Mouse (Mus musculus): Measurements from ENCODE around the gene Oard1. TPM values are rescaled to one million over a fixed set of nuclear protein-coding genes. Genes with fewer than 3 reads are reported as not detected.

The Oard1 gene
- polyA plus RNA-seq, 1 experiment from 2014 or later: 73.6 TPM

- peaks cover 48% of the 10 kb centered on the region for H3K36me3 ChIP-seq (ENCODE audit: control insufficient read depth, insufficient read depth, low read length)
- H3K9me3 ChIP-seq (replicated peaks; ENCODE audit: control insufficient read depth, low read length): no peaks in the 10 kb centered on the region
- no peak overlapping the region for H3K4me2 ChIP-seq (ENCODE audit: low read length)
- no peak overlapping the region for H3K9ac ChIP-seq (ENCODE audit: low read length)
- no peak overlapping the region for H3K27ac ChIP-seq (ENCODE audit: low read depth, low read length)
- peak; percentile 74 for ATAC-seq
- H3K4me3 ChIP-seq (ENCODE audit: low read depth, low read length): no peak overlapping the region
- peaks cover under 1% of the 10 kb centered on the region; the same call in 1 of the 2 replicates for H3K4me1 ChIP-seq (ENCODE audit: control insufficient read depth, insufficient read depth, low read length)
- WGBS: 90% methylated on average over 14 of the region's 14 CpGs
- no peaks in the 10 kb centered on the region for H3K27me3 ChIP-seq (replicated peaks; ENCODE audit: control insufficient read depth, insufficient read depth, low read length)
- peak; percentile 86 for DNase-seq (ENCODE audit: low spot score)
Measured at GRCm38 (mm10) chr17:48416425-48417195, 6.8 kb downstream of the Oard1 start.

GRCm38 (mm10) chr17:48417521-48417920, 7.7 kb downstream of the Oard1 start:
- H3K27ac ChIP-seq (ENCODE audit: low read depth, low read length): no peak overlapping the region
- H3K9me3 ChIP-seq (replicated peaks; ENCODE audit: control insufficient read depth, low read length): no peaks in the 10 kb centered on the region
- H3K36me3 ChIP-seq (ENCODE audit: control insufficient read depth, insufficient read depth, low read length): peaks cover 43% of the 10 kb centered on the region
- DNase-seq (ENCODE audit: low spot score) (no peak), ATAC-seq (no peak)
- H3K4me1 ChIP-seq (ENCODE audit: control insufficient read depth, insufficient read depth, low read length): no peaks in the 10 kb centered on the region
- 90% methylated on average over 6 of the region's 6 CpGs for WGBS
- no peaks in the 10 kb centered on the region for H3K27me3 ChIP-seq (replicated peaks; ENCODE audit: control insufficient read depth, insufficient read depth, low read length)
- no peak overlapping the region for H3K4me3 ChIP-seq (ENCODE audit: low read depth, low read length)
- no peak overlapping the region for H3K4me2 ChIP-seq (ENCODE audit: low read length)
- H3K9ac ChIP-seq (ENCODE audit: low read length): no peak overlapping the region

GRCm38 (mm10) chr17:48418174-48418573, 8.4 kb downstream of the Oard1 start:
- Histone ChIP-seq H3K4me1 (ENCODE audit: control insufficient read depth, insufficient read depth, low read length) (no peaks in the 10 kb centered on the region), H3K4me3 (ENCODE audit: low read depth, low read length) (no peak overlapping the region), H3K4me2 (ENCODE audit: low read length) (no peak overlapping the region), H3K9me3 (replicated peaks; ENCODE audit: control insufficient read depth, low read length) (no peaks in the 10 kb centered on the region), H3K27me3 (replicated peaks; ENCODE audit: control insufficient read depth, insufficient read depth, low read length) (no peaks in the 10 kb centered on the region), H3K9ac (ENCODE audit: low read length) (no peak overlapping the region), H3K27ac (ENCODE audit: low read depth, low read length) (no peak overlapping the region), H3K36me3 (ENCODE audit: control insufficient read depth, insufficient read depth, low read length) (peaks cover 42% of the 10 kb centered on the region)
- ATAC-seq (no peak), DNase-seq (ENCODE audit: low spot score) (no peak)
- WGBS: 90% methylated on average over 7 of the region's 7 CpGs

GRCm38 (mm10) chr17:48418781-48419180, 9.0 kb downstream of the Oard1 start:
- Histone ChIP-seq H3K27me3 (replicated peaks; ENCODE audit: control insufficient read depth, insufficient read depth, low read length) (no peaks in the 10 kb centered on the region), H3K9me3 (replicated peaks; ENCODE audit: control insufficient read depth, low read length) (no peaks in the 10 kb centered on the region), H3K4me3 (ENCODE audit: low read depth, low read length) (no peak overlapping the region), H3K27ac (ENCODE audit: low read depth, low read length) (no peak overlapping the region), H3K4me2 (ENCODE audit: low read length) (no peak overlapping the region), H3K36me3 (ENCODE audit: control insufficient read depth, insufficient read depth, low read length) (peaks cover 42% of the 10 kb centered on the region), H3K9ac (ENCODE audit: low read length) (no peak overlapping the region), H3K4me1 (ENCODE audit: control insufficient read depth, insufficient read depth, low read length) (no peaks in the 10 kb centered on the region)
- WGBS: 85% methylated on average over 1 of the region's 1 CpGs
- ATAC-seq (no peak), DNase-seq (ENCODE audit: low spot score) (no peak)

- Histone ChIP-seq H3K27me3 (replicated peaks; ENCODE audit: control insufficient read depth, insufficient read depth, low read length) (no peaks in the 10 kb centered on the region), H3K4me1 (ENCODE audit: control insufficient read depth, insufficient read depth, low read length) (no peaks in the 10 kb centered on the region), H3K4me2 (ENCODE audit: low read length) (no peak overlapping the region), H3K9me3 (replicated peaks; ENCODE audit: control insufficient read depth, low read length) (no peaks in the 10 kb centered on the region), H3K9ac (ENCODE audit: low read length) (no peak overlapping the region), H3K27ac (ENCODE audit: low read depth, low read length) (no peak overlapping the region), H3K36me3 (ENCODE audit: control insufficient read depth, insufficient read depth, low read length) (peaks cover 37% of the 10 kb centered on the region), H3K4me3 (ENCODE audit: low read depth, low read length) (no peak overlapping the region)
- DNase-seq (ENCODE audit: low spot score) (no peak), ATAC-seq (no peak)
- 49% methylated on average over 2 of the region's 2 CpGs for WGBS
Measured at GRCm38 (mm10) chr17:48419571-48419970, 9.8 kb downstream of the Oard1 start.

- DNase-seq (ENCODE audit: low spot score) (no peak), ATAC-seq (no peak)
- Histone ChIP-seq H3K4me3 (ENCODE audit: low read depth, low read length) (no peak overlapping the region), H3K9me3 (replicated peaks; ENCODE audit: control insufficient read depth, low read length) (no peaks in the 10 kb centered on the region), H3K27me3 (replicated peaks; ENCODE audit: control insufficient read depth, insufficient read depth, low read length) (no peaks in the 10 kb centered on the region), H3K36me3 (ENCODE audit: control insufficient read depth, insufficient read depth, low read length) (no peaks in the 10 kb centered on the region), H3K4me2 (ENCODE audit: low read length) (no peak overlapping the region), H3K9ac (ENCODE audit: low read length) (no peak overlapping the region), H3K4me1 (ENCODE audit: control insufficient read depth, insufficient read depth, low read length) (peaks cover 6% of the 10 kb centered on the region; the same call in 1 of the 2 replicates), H3K27ac (ENCODE audit: low read depth, low read length) (no peak overlapping the region)
- 71% methylated on average over 9 of the region's 9 CpGs for WGBS
Measured at GRCm38 (mm10) chr17:48424237-48424636, 14.4 kb downstream of the Oard1 start.

- no peaks in the 10 kb centered on the region for H3K9me3 ChIP-seq (replicated peaks; ENCODE audit: control insufficient read depth, low read length)
- no peaks in the 10 kb centered on the region for H3K36me3 ChIP-seq (ENCODE audit: control insufficient read depth, insufficient read depth, low read length)
- peak; percentile 24 for DNase-seq (ENCODE audit: low spot score)
- no peak overlapping the region for H3K4me2 ChIP-seq (ENCODE audit: low read length)
- no peak overlapping the region for H3K4me3 ChIP-seq (ENCODE audit: low read depth, low read length)
- peaks cover 6% of the 10 kb centered on the region; the same call in 1 of the 2 replicates for H3K4me1 ChIP-seq (ENCODE audit: control insufficient read depth, insufficient read depth, low read length)
- H3K27me3 ChIP-seq (replicated peaks; ENCODE audit: control insufficient read depth, insufficient read depth, low read length): no peaks in the 10 kb centered on the region
- WGBS: 27% methylated on average over 9 of the region's 9 CpGs
- no peak overlapping the region for H3K27ac ChIP-seq (ENCODE audit: low read depth, low read length)
- H3K9ac ChIP-seq (ENCODE audit: low read length): no peak overlapping the region
- ATAC-seq: no peak
Measured at GRCm38 (mm10) chr17:48425823-48426612, 16.2 kb downstream of the Oard1 start.

GRCm38 (mm10) chr17:48426991-48427750, 17.4 kb downstream of the Oard1 start:
- ATAC-seq: no peak
- WGBS: 74% methylated on average over 13 of the region's 13 CpGs

More at GRCm38 (mm10) chr17:48426991-48427750, 17.4 kb downstream of the Oard1 start:
- H3K9me3 ChIP-seq (replicated peaks; ENCODE audit: control insufficient read depth, low read length): no peaks in the 10 kb centered on the region
- no peak overlapping the region for H3K4me2 ChIP-seq (ENCODE audit: low read length)
- peaks cover 6% of the 10 kb centered on the region; the same call in 1 of the 2 replicates for H3K4me1 ChIP-seq (ENCODE audit: control insufficient read depth, insufficient read depth, low read length)
- no peak overlapping the region for H3K9ac ChIP-seq (ENCODE audit: low read length)
- H3K27ac ChIP-seq (ENCODE audit: low read depth, low read length): no peak overlapping the region
- H3K36me3 ChIP-seq (ENCODE audit: control insufficient read depth, insufficient read depth, low read length): no peaks in the 10 kb centered on the region
- no peak overlapping the region for H3K4me3 ChIP-seq (ENCODE audit: low read depth, low read length)
- DNase-seq (ENCODE audit: low spot score): no peak
- no peaks in the 10 kb centered on the region for H3K27me3 ChIP-seq (replicated peaks; ENCODE audit: control insufficient read depth, insufficient read depth, low read length)
